Mouse (Mus musculus) hindbrain, embryonic 15.5 days (tissue): ENCODE results near the gene Aars2. TPM values are rescaled to one million over a fixed set of nuclear protein-coding genes. Genes with fewer than 3 reads are reported as not detected.

Experiments used
- ATAC-seq: fragments of 200-750 bp; cut with Nextera tagmentation; 2 replicates; pipeline ENCODE4 v1.8.0; 2017; ENCODE audit warnings: low read depth, moderate number of reproducible peaks, moderate TSS enrichment; ENCODE audit not compliant: low FRiP score
- H3K27ac ChIP-seq: fragments of 300-500 bp; sonication (generic); replicated peaks from 2 replicates; pipeline ENCODE4 v1.5.1; 2015; ENCODE audit warnings: mild to moderate bottlenecking, inconsistent platforms
- H3K27me3 ChIP-seq: fragments of 300-500 bp; sonication (generic); 2 replicates; pipeline ENCODE4 v1.6.1; 2015; ENCODE audit warnings: control low read depth, inconsistent platforms
- H3K36me3 ChIP-seq: fragments of 300-500 bp; sonication (generic); 2 replicates; pipeline ENCODE4 v1.6.1; 2015; ENCODE audit warnings: control low read depth, inconsistent platforms
- H3K4me1 ChIP-seq: fragments of 300-500 bp; sonication (generic); replicated peaks from 2 replicates; pipeline ENCODE4 v1.6.1; 2015; ENCODE audit warnings: control low read depth, inconsistent platforms
- H3K4me2 ChIP-seq: fragments of 300-500 bp; sonication (generic); 2 replicates; pipeline ENCODE4 v1.6.1; 2015; ENCODE audit warnings: moderate library complexity, mild to moderate bottlenecking, inconsistent platforms
- H3K4me3 ChIP-seq: fragments of 300-500 bp; sonication (generic); 2 replicates; pipeline ENCODE4 v1.5.1; 2015; ENCODE audit warnings: mild to moderate bottlenecking, inconsistent platforms
- H3K9ac ChIP-seq: fragments of 300-500 bp; sonication (generic); 2 replicates; pipeline ENCODE4 v1.6.1; 2015; ENCODE audit warnings: inconsistent platforms
- H3K9me3 ChIP-seq: fragments of 300-500 bp; sonication (generic); 2 replicates; pipeline ENCODE4 v1.6.1; 2016; ENCODE audit warnings: control low read depth, inconsistent platforms
- WGBS: fragments of 180-500 bp; shearing (Covaris S2); methylation state at CpG from one replicate; pipeline ENCODE4 v1.1.7; 2015; 5-methylcytosine and 5-hydroxymethylcytosine counted together
- polyA plus RNA-seq: library from polyadenylated mRNA; unstranded; fragments of >200 nt; fragmentation: Nextera tagmentation; extraction: Ambion mirVana; gene quantifications from 2 replicates; pipeline ENCODE4 v1.2.1, GENCODE M21; 2015

Gene Aars2
- polyA plus RNA-seq, 1 experiment from 2014 or later: 19.9 TPM

DNA sequence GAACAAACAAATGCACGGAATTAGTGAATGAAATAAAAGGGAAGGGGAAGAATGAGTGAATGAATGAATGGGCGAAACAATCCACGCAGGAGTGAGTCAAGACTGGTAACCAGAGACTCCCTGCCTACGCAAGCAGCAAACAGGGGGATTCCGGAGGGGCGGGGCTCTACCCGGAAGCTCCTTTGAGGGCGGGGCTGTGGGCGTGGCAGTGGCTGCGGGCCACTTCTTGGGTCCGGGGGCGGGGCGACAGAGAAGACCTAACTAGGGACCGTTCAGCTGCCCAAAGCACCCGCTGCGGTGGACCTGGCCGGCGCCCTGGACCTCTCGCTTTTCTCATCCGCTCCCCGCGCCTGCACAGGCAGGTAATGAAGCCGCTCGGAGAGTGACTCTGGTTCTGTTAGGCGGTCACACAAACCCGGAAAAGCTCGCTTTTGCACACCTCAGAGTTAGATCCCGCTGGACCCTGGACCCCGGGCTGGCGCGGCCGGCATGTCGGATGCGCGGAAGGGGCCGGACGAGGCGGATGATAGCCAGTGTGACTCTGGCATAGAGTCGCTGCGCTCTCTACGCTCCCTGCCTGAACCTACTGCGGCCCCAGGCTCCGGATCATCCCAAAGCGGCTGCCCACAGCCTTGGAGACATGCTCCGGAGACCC, 48.9 kb downstream of the Aars2 start, which contains the start of gene Nfkbie:
TSS of gene Nfkbie (plus strand) at position 252 of the 655 bp plus-strand sequence.
- peak; percentile 68 for ATAC-seq
- Histone ChIP-seq H3K27ac (peak within 1 kb of the TSS; percentile 30; the same call in 1 of the 2 replicates), H3K27me3 (peaks cover 11% of the 10 kb centered on the region), H3K4me1 (peaks cover 19% of the 10 kb centered on the region), H3K9ac (peak within 1 kb of the TSS; percentile 64), H3K4me3 (peak within 1 kb of the TSS; percentile 70), H3K36me3 (no peaks in the 10 kb centered on the region), H3K4me2 (peak within 1 kb of the TSS; percentile 83), H3K9me3 (no peaks in the 10 kb centered on the region)
- WGBS: under 1% methylated on average over 45 of the region's 45 CpGs

DNA sequence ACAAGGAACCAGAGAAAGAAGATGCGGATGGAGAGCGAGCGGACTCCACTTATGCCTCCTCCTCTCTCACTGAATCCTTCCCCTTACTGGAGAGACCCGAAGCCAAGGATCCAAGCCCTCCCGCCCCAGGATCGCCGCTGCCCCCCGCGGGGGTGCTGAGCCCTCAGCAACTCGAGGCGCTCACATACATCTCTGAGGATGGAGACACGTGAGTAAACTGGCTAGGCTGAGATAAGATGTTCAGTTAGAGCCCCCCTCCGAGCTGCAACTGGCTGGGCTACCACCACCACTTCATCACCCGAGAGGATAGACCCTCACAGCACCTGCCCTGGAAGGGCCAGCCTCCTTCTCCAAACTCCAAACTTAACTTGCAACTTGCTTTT, 49.5 kb downstream of the Aars2 start:
- WGBS: 3% methylated on average over 14 of the region's 14 CpGs
- Histone ChIP-seq H3K36me3 (no peaks in the 10 kb centered on the region), H3K9me3 (no peaks in the 10 kb centered on the region), H3K27ac (0 out of 2 replicates have a peak overlapping the region, but pooled peaks have one; percentile 30), H3K4me2 (peak overlapping the region; percentile 83), H3K9ac (peak overlapping the region; percentile 64), H3K4me3 (peak overlapping the region; percentile 70), H3K27me3 (peaks cover 11% of the 10 kb centered on the region), H3K4me1 (peaks cover 19% of the 10 kb centered on the region)
- no peak for ATAC-seq

DNA sequence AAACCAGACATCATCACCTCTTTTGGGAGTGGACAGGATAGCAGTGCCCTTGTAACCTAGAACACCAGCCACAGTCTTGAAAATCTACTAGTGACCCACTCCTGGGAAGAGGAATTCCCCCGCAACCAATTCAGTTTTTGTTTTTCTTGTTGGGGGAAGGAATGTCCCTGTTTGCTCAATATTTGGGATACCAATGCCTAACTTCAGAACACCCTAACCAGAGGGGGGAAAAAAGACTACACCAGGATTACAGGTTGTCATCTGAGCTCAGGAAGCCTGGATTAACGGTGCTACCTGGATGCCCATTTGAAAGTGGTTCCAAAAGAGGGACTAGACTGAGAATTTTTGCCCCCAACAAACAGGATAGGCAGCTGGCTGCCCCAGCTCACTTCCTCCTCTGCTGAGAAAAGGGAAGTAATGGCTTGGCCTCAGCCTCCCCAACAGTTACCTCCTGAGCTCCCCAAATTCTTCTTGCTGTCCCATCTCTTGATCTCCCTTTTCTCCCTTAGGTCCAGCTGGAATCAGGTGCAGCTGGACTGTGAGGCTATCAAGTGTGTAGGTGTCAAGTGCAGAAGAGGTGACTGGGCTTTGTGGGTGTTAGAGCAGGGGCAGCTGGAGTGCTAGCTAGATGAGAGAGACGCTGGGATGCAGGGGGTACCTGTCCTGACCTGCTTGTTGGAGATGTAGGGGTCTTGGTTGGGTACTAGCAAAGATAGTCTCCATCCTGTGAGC, 50.0 kb downstream of the Aars2 start:
- 78% methylated on average over 3 of the region's 3 CpGs for WGBS
- Histone ChIP-seq H3K36me3 (no peaks in the 10 kb centered on the region), H3K9me3 (no peaks in the 10 kb centered on the region), H3K27ac (no peak overlapping the region), H3K9ac (peak overlapping the region; percentile 64), H3K4me3 (peak overlapping the region; percentile 70), H3K4me2 (peak overlapping the region; percentile 83), H3K27me3 (peaks cover 11% of the 10 kb centered on the region), H3K4me1 (peaks cover 19% of the 10 kb centered on the region)
- ATAC-seq: no peak

DNA sequence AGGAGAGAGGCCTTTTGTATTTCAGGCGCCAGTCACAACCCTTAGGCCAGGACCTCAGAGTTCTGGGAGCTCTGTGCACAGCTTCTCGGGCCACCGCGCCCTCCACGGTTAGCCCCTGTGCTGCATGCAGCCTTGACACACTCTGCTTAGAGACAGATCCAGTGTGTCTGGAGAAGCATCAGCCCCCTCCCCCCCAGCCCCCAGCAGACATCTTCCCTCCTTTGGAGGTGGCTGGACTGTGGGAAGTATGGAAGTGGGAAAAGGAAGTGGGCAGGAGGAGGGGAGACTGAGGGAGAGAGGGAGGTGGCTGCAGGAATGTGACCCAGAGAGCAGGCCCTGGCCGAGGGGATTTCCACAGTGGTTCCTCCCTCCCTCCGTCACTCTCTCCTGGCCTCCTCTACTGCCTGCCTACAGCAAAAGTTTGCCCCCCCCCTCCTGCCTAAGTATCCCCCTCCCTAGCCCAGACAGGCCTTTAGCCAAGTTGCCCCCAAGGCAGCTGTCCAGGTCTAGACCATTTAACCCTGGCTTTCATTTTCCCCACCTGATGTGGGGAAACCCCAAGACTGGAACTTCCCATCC, 50.7 kb downstream of the Aars2 start:
- Histone ChIP-seq H3K4me3 (no peak overlapping the region), H3K4me1 (peaks cover 15% of the 10 kb centered on the region), H3K27ac (no peak overlapping the region), H3K4me2 (peak overlapping the region; percentile 83; the same call in 1 of the 2 replicates), H3K9me3 (no peaks in the 10 kb centered on the region), H3K36me3 (no peaks in the 10 kb centered on the region), H3K27me3 (peaks cover 11% of the 10 kb centered on the region), H3K9ac (no peak overlapping the region)
- no peak for ATAC-seq
- WGBS: 67% methylated on average over 7 of the region's 7 CpGs

DNA sequence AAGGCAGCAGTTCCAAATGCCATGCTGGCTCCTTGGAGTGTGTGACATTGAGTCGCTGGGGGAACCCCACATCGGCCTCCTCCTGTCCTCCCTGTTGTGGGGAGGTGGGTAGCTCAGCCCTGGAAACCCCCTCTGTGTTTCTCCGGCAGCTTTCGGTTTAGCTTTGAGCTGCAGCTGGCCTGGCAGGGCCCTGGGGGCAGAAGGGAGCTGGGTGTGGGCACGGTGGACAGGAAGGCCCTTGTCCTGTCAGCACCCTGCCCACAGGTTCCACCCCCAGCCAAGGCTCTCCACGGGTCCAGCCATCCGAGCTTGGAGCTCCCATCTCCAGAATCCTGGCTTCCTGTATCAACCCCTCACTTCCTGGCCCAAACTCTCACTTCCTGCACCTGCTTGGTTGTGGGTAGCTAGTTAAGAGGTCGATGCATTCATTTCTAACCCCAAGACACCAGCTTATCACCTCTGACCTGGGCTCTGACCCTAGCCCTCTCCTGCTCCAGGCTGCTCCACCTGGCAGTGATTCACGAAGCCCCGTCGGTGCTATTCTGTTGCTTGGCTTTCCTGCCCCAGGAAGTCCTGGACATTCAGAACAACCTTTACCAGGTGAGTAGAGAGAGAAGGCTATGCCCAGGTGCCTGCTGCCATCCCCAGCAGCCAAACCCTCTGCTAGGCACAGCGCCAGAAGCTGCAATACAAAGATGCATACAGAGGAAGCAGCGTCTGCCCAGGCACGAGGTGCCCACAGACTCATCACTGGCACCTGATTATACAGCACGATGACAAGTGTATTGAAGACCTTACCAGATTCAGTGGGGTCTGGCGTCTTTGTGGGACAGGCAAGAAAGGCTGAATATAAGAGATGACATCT, 51.6 kb downstream of the Aars2 start:
- Histone ChIP-seq H3K27me3 (peaks cover 11% of the 10 kb centered on the region), H3K27ac (no peak overlapping the region), H3K9me3 (no peaks in the 10 kb centered on the region), H3K36me3 (no peaks in the 10 kb centered on the region), H3K4me2 (no peak overlapping the region), H3K4me3 (no peak overlapping the region), H3K4me1 (peaks cover 15% of the 10 kb centered on the region), H3K9ac (no peak overlapping the region)
- 73% methylated on average over 16 of the region's 16 CpGs for WGBS
- ATAC-seq: no peak

DNA sequence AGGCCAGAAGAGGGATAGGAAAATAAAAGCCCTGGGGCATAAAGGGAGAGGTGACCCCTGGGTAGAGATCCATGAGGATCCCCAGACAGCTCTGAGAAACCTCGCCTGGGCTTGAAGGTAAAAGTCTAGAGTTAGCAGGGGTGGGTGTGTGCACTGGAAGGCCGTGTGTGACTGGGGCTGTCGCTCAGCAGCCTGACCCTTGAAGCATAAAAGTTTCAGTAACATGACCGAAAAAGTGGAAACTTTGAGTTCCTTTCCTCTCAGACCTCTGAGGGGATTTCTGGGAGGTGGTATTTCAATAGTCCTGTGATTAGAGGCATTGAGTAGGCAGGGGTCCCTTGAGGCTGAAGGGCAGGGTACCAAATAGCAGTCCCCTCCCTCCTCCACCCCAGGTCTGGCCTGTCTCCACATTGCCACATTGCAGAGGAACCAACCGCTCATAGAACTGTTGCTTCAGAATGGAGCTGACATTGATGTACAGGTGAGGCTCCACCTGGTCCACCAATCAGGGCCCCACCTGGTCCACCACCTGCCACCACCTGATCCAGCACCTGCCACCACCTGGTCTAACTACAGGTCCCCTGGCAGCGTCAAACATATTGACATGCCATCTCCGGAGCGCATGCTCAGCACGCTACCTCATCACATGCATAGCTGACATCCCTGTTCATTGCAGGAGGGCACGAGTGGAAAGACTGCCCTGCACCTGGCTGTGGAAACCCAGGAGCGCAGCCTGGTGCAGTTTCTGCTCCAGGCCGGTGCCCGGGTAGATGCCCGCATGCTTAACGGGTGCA, 53.3 kb downstream of the Aars2 start:
- no peak overlapping the region for H3K4me2 ChIP-seq
- H3K4me1 ChIP-seq: peaks cover 20% of the 10 kb centered on the region
- H3K9ac ChIP-seq: no peak overlapping the region
- WGBS: 90% methylated on average over 15 of the region's 15 CpGs
- H3K27me3 ChIP-seq: peaks cover 9% of the 10 kb centered on the region
- no peaks in the 10 kb centered on the region for H3K9me3 ChIP-seq
- no peak for ATAC-seq
- no peak overlapping the region for H3K4me3 ChIP-seq
- H3K36me3 ChIP-seq: no peaks in the 10 kb centered on the region
- H3K27ac ChIP-seq: no peak overlapping the region

DNA sequence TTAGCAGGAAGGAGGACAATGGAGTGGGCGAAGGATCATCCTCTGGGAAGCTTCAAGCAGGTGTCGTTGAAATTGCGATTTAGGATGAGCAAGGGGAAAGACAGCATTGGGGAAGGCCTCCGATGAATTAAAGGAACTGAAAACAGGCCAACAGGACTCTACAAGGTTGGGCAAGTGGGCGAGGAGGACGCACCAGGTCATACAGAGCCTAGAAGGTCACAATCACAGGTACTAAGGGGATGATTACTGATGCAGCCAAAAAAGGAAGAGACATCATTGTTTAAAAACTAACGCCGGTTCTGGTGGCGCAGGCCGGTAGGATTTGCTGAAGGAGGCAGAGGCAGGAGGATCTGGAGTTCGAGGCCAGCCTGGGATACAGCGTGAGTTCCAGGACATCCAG, 56.6 kb downstream of the Aars2 start:
- H3K4me3 ChIP-seq: no peak overlapping the region; the same call in 1 of the 2 replicates
- WGBS: 80% methylated on average over 12 of the region's 12 CpGs
- ATAC-seq: no peak

DNA sequence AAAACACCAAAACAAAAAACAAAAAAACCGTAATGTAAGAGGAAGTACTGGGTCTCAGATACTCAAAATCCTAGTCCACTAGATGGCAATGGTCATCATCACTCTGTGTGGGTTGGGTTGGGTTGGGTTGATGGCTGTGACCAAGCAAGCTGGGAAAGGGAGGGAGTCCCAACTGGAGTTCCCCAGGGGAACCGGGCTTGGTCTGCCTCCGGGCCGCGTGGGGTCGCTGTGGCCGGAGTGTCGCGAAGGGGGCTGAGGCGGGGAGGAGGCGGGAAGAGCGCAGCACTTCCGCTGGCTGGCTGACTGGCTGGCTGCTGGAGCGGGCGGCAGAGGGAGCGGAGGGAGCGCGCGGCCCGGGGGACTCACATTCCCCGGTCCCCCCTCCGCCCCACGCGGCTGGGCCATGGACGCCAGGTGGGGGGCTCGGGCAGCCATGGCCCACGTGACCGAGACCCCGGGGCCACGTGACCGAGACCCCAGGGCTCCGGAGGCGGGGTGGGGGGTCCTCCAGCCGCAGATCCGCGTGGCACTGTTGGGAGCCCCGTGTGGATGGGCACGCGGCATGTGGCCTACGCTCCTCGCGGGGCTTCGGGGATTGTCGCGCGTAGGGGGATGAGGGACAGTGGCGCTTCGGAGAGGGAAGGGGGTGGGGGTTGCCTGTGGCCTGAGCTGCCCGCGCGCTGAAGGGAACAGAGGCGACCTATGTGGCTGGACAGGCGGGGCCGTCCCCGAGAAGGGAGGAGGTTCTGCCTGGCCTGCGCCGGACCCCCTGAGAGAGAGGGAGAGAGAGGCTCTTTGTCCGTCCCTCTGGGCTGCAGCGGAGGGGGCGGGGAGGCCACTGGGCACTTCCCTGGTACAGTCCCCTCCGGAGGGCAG, 57.3 kb downstream of the Aars2 start, which contains the start of gene Slc35b2:
TSS of gene Slc35b2 (plus strand) at position 220 of the 876 bp plus-strand sequence.
- under 1% methylated on average over 53 of the region's 61 CpGs for WGBS
- Histone ChIP-seq H3K9ac (peak within 1 kb of the TSS; percentile 87), H3K4me2 (peak within 1 kb of the TSS; percentile 80), H3K36me3 (peaks cover 28% of the 10 kb centered on the region), H3K4me3 (peak within 1 kb of the TSS; percentile 68), H3K9me3 (no peaks in the 10 kb centered on the region), H3K27me3 (no peaks in the 10 kb centered on the region), H3K4me1 (peaks cover 38% of the 10 kb centered on the region), H3K27ac (peak within 1 kb of the TSS; percentile 87)
- ATAC-seq: peak; percentile 88

More for the DNA sequence above, 56.6 kb downstream of the Aars2 start:
- Histone ChIP-seq H3K9ac (no peak overlapping the region), H3K27me3 (no peaks in the 10 kb centered on the region), H3K36me3 (peaks cover 22% of the 10 kb centered on the region), H3K4me1 (peaks cover 34% of the 10 kb centered on the region), H3K27ac (no peak overlapping the region), H3K9me3 (no peaks in the 10 kb centered on the region), H3K4me2 (peak overlapping the region; percentile 80; the same call in 1 of the 2 replicates)

DNA sequence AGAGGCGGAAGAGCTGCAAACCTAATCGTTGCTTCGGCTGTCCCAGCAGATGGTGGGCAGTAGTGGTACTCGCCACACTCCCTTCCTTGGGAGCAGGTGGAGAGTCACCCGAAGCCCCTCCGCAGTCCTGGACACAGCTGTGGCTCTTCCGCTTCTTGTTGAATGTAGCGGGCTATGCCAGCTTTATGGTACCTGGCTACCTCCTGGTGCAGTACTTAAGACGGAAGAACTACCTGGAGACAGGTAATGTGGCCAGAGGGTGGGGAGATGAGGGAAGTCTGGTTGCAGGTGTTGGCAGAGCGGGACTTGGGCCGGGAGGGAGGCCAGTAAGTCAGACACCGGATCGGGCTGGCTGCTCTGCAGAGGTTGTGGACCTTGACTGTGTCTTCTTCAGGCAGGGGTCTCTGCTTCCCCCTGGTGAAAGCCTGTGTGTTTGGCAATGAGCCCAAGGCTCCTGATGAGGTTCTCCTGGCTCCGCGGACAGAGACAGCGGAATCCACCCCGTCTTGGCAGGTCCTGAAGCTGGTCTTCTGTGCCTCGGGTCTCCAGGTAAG, 58.0 kb downstream of the Aars2 start:
- H3K27ac ChIP-seq: peak overlapping the region; percentile 87
- peak overlapping the region; percentile 68 for H3K4me3 ChIP-seq
- H3K36me3 ChIP-seq: peaks cover 35% of the 10 kb centered on the region
- no peaks in the 10 kb centered on the region for H3K9me3 ChIP-seq
- peak overlapping the region; percentile 87 for H3K9ac ChIP-seq
- 11% methylated on average over 18 of the region's 18 CpGs for WGBS
- H3K27me3 ChIP-seq: no peaks in the 10 kb centered on the region
- peaks cover 43% of the 10 kb centered on the region for H3K4me1 ChIP-seq
- ATAC-seq: no peak
- peak overlapping the region; percentile 80 for H3K4me2 ChIP-seq

DNA sequence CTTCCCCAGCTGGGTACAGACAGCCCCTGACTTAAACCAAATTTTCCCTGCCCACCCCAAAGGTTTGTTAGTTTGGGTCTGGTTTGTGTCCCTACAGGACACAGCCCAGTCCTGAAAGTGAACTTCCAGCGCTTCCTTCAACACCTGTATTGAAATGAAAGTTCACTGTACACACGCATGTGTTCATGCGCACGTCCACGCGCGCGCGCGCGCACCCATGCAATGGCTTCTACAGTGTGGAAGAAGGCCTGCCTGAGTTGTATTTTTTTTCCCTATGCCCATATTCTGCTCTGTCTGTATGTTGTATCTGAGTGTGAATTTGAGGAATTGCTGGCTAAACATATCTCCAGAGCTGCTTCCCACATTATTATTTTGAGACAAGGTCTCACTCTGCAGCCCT, 58.5 kb downstream of the Aars2 start:
- Histone ChIP-seq H3K4me2 (peak overlapping the region; percentile 80), H3K9me3 (no peaks in the 10 kb centered on the region), H3K9ac (peak overlapping the region; percentile 87), H3K27me3 (no peaks in the 10 kb centered on the region), H3K4me3 (peak overlapping the region; percentile 68), H3K4me1 (peaks cover 48% of the 10 kb centered on the region), H3K36me3 (peaks cover 40% of the 10 kb centered on the region), H3K27ac (peak overlapping the region; percentile 87; the same call in 1 of the 2 replicates)
- 98% methylated on average over 11 of the region's 11 CpGs for WGBS
- no peak for ATAC-seq
